Mouse (Mus musculus): ENCODE measurements around the gene Tigd4. TPM values are rescaled to one million over a fixed set of nuclear protein-coding genes. Genes with fewer than 3 reads are reported as not detected.
A peak's percentile ranks its signal among the peaks of the same experiment; 100 is the strongest.

Tigd4 gene
- total and polyA plus RNA-seq, 3 experiments: not detected

DNA sequence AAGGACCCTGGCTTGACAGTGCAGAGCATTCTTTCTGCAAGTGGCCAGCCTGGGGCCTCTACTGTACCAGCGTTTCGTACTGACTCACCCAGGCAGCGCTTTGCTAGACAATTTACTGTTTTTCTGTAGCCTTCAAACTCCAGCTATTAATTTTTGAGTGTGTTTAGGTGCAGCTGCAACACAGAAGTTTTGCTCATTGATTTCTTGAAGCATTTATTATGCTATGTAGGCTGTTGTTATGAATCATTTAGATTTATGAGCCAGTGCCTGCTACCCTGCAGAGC is 52.6 kb downstream of the Tigd4 start:
- peaks cover 6 to 23% of the 10 kb centered on the region in 2 experiments for H3K4me1 ChIP-seq (ENCODE audit: control insufficient read depth in 1 of 2, insufficient read depth in 2 of 2)
- in situ Hi-C loops (cut with MboI; ENCODE audit: low pct_ligation_motif_present, low pct_unique_long_range_greater_than_20kb, low sequenced_read_pairs): no loop called here
- dilution Hi-C loops (cut with MboI; ENCODE audit: extremely low pct_ligation_motif_present, extremely low pct_unique_long_range_greater_than_20kb, low sequenced_read_pairs): no loop called here
- H3K79me2 ChIP-seq (replicated peaks; ENCODE audit: control insufficient read depth, extremely low read depth, insufficient read depth, poor library complexity, severe bottlenecking): no peaks in the 10 kb centered on the region
- H3K9ac ChIP-seq (ENCODE audit: insufficient read depth, low read depth): no peak overlapping the region
- no peak overlapping the region for H3K4me2 ChIP-seq (ENCODE audit: insufficient read depth, low read depth, poor library complexity, severe bottlenecking)
- DNase-seq (ENCODE audit: extremely low read depth): no peak
- H3K4me3 ChIP-seq (replicated peaks in 1 of 3; ENCODE audit: low read depth in 2 of 3, low read length in 2 of 3, poor library complexity in 1 of 3): no peak overlapping the region
- H3K36me3 ChIP-seq (replicated peaks in 1 of 2; ENCODE audit: control insufficient read depth in 1 of 2, insufficient read depth in 1 of 2, low read length in 1 of 2): no peaks in the 10 kb centered on the region
- no peak for TF ChIP-seq USF2 (conservative IDR thresholded peaks at IDR 0.05; ENCODE audit: low read depth, low read length)
- TF ChIP-seq JUND (conservative IDR thresholded peaks at IDR 0.05; ENCODE audit: low read depth, low read length): no peak
- no peak for TF ChIP-seq SMC3 (IDR thresholded peaks at IDR 0.05; ENCODE audit: low read depth, low read length)
- TF ChIP-seq JUN (IDR thresholded peaks at IDR 0.05; ENCODE audit: insufficient read depth, low read depth, low read length): no peak
- no peak for TF ChIP-seq MXI1 (IDR thresholded peaks at IDR 0.05; ENCODE audit: low read depth, low read length)
- TF ChIP-seq MEF2A (IDR thresholded peaks at IDR 0.05; ENCODE audit: borderline replicate concordance, low read depth, low read length): no peak
- no peak for TF ChIP-seq BHLHE40 (IDR thresholded peaks at IDR 0.05; ENCODE audit: low read depth, low read length)
- no peak for TF ChIP-seq MAX (IDR thresholded peaks at IDR 0.05; ENCODE audit: low read length)
- TF ChIP-seq ZC3H11A (IDR thresholded peaks at IDR 0.05; ENCODE audit: low read depth, low read length): no peak
- TF ChIP-seq KAT2A (IDR thresholded peaks at IDR 0.05; ENCODE audit: insufficient replicate concordance, low read length): no peak
- TF ChIP-seq HCFC1 (IDR thresholded peaks at IDR 0.05; ENCODE audit: low read depth, low read length): no peak
- peaks cover 7% of the 10 kb centered on the region for H3K9me3 ChIP-seq (replicated peaks; ENCODE audit: low read length)
- no peaks in the 10 kb centered on the region for H3K27me3 ChIP-seq (replicated peaks)
- H3K27ac ChIP-seq (ENCODE audit: insufficient read depth, low read depth): no peak overlapping the region

DNA sequence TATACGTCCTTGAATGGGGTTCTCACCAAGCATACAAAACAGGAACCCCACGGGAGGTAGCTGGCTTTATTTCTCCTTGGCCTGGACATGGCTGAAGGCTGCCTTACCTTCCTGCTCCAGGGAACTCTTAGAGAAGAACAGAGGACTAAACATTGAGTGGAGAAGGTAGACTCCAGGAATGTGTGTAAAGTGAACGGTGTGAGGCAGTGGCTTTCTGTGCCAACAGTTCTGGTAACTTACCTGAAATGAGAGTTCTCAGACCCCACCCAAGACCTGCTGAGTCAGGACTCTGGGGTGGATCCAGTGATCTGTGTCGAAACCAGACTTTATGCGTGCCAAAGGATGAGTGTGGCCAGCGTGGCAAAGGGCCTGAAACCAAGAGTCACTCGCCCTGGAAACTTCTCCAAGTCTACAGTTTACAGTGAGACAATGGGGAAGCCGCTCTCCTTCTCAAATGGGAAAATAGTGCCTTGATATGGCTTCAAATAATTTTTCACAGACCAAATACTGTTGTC is 53.0 kb downstream of the Tigd4 start:
- TF ChIP-seq ZC3H11A (IDR thresholded peaks at IDR 0.05; ENCODE audit: low read depth, low read length): no peak
- TF ChIP-seq MAFK (IDR thresholded peaks at IDR 0.05; ENCODE audit: insufficient replicate concordance, low read length): peak; percentile 61; the same call in 1 of the 2 replicates
- no peak overlapping the region for H3K4me3 ChIP-seq (replicated peaks in 1 of 3; ENCODE audit: low read depth in 2 of 3, low read length in 2 of 3, poor library complexity in 1 of 3)
- DNase-seq (ENCODE audit: extremely low read depth): no peak
- H3K79me2 ChIP-seq (replicated peaks; ENCODE audit: control insufficient read depth, extremely low read depth, insufficient read depth, poor library complexity, severe bottlenecking): no peaks in the 10 kb centered on the region
- dilution Hi-C loops (cut with MboI; ENCODE audit: extremely low pct_ligation_motif_present, extremely low pct_unique_long_range_greater_than_20kb, low sequenced_read_pairs): no loop called here
- H3K36me3 ChIP-seq (replicated peaks in 1 of 2; ENCODE audit: control insufficient read depth in 1 of 2, insufficient read depth in 1 of 2, low read length in 1 of 2): no peaks in the 10 kb centered on the region
- no peaks in the 10 kb centered on the region for H3K27me3 ChIP-seq (replicated peaks)
- peaks cover 7% of the 10 kb centered on the region for H3K9me3 ChIP-seq (replicated peaks; ENCODE audit: low read length)
- H3K4me2 ChIP-seq (ENCODE audit: insufficient read depth, low read depth, poor library complexity, severe bottlenecking): no peak overlapping the region
- H3K4me1 ChIP-seq (ENCODE audit: control insufficient read depth in 1 of 2, insufficient read depth in 2 of 2): peaks cover 6 to 23% of the 10 kb centered on the region in 2 experiments
- H3K9ac ChIP-seq (ENCODE audit: insufficient read depth, low read depth): no peak overlapping the region
- H3K27ac ChIP-seq (ENCODE audit: insufficient read depth, low read depth): no peak overlapping the region
- in situ Hi-C loops (cut with MboI; ENCODE audit: low pct_ligation_motif_present, low pct_unique_long_range_greater_than_20kb, low sequenced_read_pairs): no loop called here

Other genes starting within 250 kb of the Tigd4 start
- 0.08 and 0.13 TPM in 2 replicates for gene Fhdc1, start 113.1 kb upstream of the Tigd4 start, total RNA-seq (2012; rRNA removed)
- 0.05 TPM in 1 of 2 replicates, not detected in the other for gene Fhdc1, start 113.1 kb upstream of the Tigd4 start, total RNA-seq (2014; rRNA removed)
- gene Fhdc1, start 113.1 kb upstream of the Tigd4 start, polyA plus RNA-seq (2012; ENCODE audit: insufficient read length, low read depth): 0.08 TPM in 1 of 2 replicates, not detected in the other
- 29.6 and 36.2 TPM in 2 replicates for gene Arfip1, start 10.9 kb upstream of the Tigd4 start, total RNA-seq (2012; rRNA removed)
- 66.5 and 77.8 TPM in 2 replicates for gene Arfip1, start 10.9 kb upstream of the Tigd4 start, total RNA-seq (2014; rRNA removed)
- 34.1 and 36.8 TPM in 2 replicates for gene Arfip1, start 10.9 kb upstream of the Tigd4 start, polyA plus RNA-seq (2012; ENCODE audit: insufficient read length, low read depth)
- 38.6 and 42.8 TPM in 2 replicates for gene Tmem154, start 72.6 kb downstream of the Tigd4 start, total RNA-seq (2012; rRNA removed)
- 57.1 and 57.7 TPM in 2 replicates for gene Tmem154, start 72.6 kb downstream of the Tigd4 start, total RNA-seq (2014; rRNA removed)
- 81.6 and 91.5 TPM in 2 replicates for gene Tmem154, start 72.6 kb downstream of the Tigd4 start, polyA plus RNA-seq (2012; ENCODE audit: insufficient read length, low read depth)
- 28.5 and 32.5 TPM in 2 replicates for gene Fbxw7, start 221.7 kb downstream of the Tigd4 start, total RNA-seq (2012; rRNA removed)
- 29.8 and 32.6 TPM in 2 replicates for gene Fbxw7, start 221.7 kb downstream of the Tigd4 start, total RNA-seq (2014; rRNA removed)
- gene Fbxw7, start 221.7 kb downstream of the Tigd4 start, polyA plus RNA-seq (2012; ENCODE audit: insufficient read length, low read depth): 28.4 and 31.3 TPM in 2 replicates

All from CH12.LX (cell line).